Mouse (Mus musculus) kidney, postnatal 0 days (tissue): ENCODE data around the gene Etv6. TPM values are rescaled to one million over a fixed set of nuclear protein-coding genes. Genes with fewer than 3 reads are reported as not detected.

ENCODE experiments used
- ATAC-seq: fragments of 200-750 bp; cut with Nextera tagmentation; replicated peaks from 2 replicates; pipeline ENCODE4 v1.8.0; 2017; ENCODE audit warnings: low read depth, moderate number of reproducible peaks, moderate TSS enrichment, moderate library complexity; ENCODE audit not compliant: low FRiP score
- DNase-seq: peaks from one replicate; pipeline ENCODE4 v3.0.0-alpha.2; 2016; ENCODE audit warnings: low spot score
- H3K27ac ChIP-seq: fragments of 300-500 bp; sonication (generic); 2 replicates; pipeline ENCODE4 v1.5.1; 2014; ENCODE audit warnings: mild to moderate bottlenecking
- H3K27me3 ChIP-seq: fragments of 300-500 bp; sonication (generic); 2 replicates; pipeline ENCODE4 v1.6.1; 2014; ENCODE audit warnings: low read length, mixed read lengths; ENCODE audit not compliant: insufficient read depth
- H3K36me3 ChIP-seq: fragments of 300-500 bp; sonication (generic); 2 replicates; pipeline ENCODE4 v1.6.1; 2014; ENCODE audit warnings: low read length, mixed read lengths; ENCODE audit not compliant: insufficient read depth
- H3K4me1 ChIP-seq: fragments of 300-500 bp; sonication (generic); replicated peaks from 2 replicates; pipeline ENCODE4 v1.6.1; 2014; ENCODE audit warnings: antibody characterized with exemption, low read length, mixed read lengths; ENCODE audit not compliant: insufficient read depth
- H3K4me2 ChIP-seq: fragments of 300-500 bp; sonication (generic); 2 replicates; pipeline ENCODE4 v1.6.1; 2014; ENCODE audit warnings: mild to moderate bottlenecking, low read length, moderate library complexity, mixed read lengths
- H3K4me3 ChIP-seq: fragments of 300-500 bp; sonication (generic); replicated peaks from 2 replicates; pipeline ENCODE4 v1.5.1; 2014; ENCODE audit warnings: low read depth, low read length
- H3K9ac ChIP-seq: fragments of 300-500 bp; sonication (generic); 2 replicates; pipeline ENCODE4 v1.6.1; 2014; ENCODE audit warnings: low read depth, low read length
- H3K9me3 ChIP-seq: fragments of 300-500 bp; sonication (generic); replicated peaks from 2 replicates; pipeline ENCODE4 v1.6.1; 2016; ENCODE audit warnings: low read length, inconsistent platforms, mixed read lengths
- CTCF ChIP-seq: IDR thresholded peaks from 2 replicates; pipeline ENCODE4 v1.5.1; 2016; ENCODE audit warnings: antibody characterized with exemption, low read depth, mild to moderate bottlenecking, moderate library complexity
- WGBS: fragments of 180-500 bp; shearing (Covaris S2); extraction: QIAGEN DNeasy Blood & Tissue Kit; methylation state at CpG from one replicate; pipeline ENCODE4 v1.1.7; 2014; 5-methylcytosine and 5-hydroxymethylcytosine counted together
- polyA plus RNA-seq: library from polyadenylated mRNA; unstranded; fragments of >200 nt; fragmentation: Nextera tagmentation; extraction: Ambion mirVana; gene quantifications from 2 replicates; pipeline ENCODE4 v1.2.1, GENCODE M21; 2015

Gene Etv6
- polyA plus RNA-seq, 1 experiment from 2014 or later: 8.9 TPM

- Histone ChIP-seq H3K9ac (no peak overlapping the region), H3K27me3 (no peaks in the 10 kb centered on the region), H3K4me1 (no peaks in the 10 kb centered on the region; the same call in none of the 2 replicates), H3K4me2 (no peak overlapping the region), H3K36me3 (no peaks in the 10 kb centered on the region), H3K9me3 (no peaks in the 10 kb centered on the region), H3K27ac (no peak overlapping the region), H3K4me3 (no peak overlapping the region)
- no peak for DNase-seq
- no peak for ATAC-seq
- no peak for TF ChIP-seq CTCF
- WGBS: 38% methylated on average over 1 of the region's 1 CpGs
These were observed 135.7 kb downstream of the Etv6 start for GRCm38 (mm10) chr6:134171235-134171634.

DNA sequence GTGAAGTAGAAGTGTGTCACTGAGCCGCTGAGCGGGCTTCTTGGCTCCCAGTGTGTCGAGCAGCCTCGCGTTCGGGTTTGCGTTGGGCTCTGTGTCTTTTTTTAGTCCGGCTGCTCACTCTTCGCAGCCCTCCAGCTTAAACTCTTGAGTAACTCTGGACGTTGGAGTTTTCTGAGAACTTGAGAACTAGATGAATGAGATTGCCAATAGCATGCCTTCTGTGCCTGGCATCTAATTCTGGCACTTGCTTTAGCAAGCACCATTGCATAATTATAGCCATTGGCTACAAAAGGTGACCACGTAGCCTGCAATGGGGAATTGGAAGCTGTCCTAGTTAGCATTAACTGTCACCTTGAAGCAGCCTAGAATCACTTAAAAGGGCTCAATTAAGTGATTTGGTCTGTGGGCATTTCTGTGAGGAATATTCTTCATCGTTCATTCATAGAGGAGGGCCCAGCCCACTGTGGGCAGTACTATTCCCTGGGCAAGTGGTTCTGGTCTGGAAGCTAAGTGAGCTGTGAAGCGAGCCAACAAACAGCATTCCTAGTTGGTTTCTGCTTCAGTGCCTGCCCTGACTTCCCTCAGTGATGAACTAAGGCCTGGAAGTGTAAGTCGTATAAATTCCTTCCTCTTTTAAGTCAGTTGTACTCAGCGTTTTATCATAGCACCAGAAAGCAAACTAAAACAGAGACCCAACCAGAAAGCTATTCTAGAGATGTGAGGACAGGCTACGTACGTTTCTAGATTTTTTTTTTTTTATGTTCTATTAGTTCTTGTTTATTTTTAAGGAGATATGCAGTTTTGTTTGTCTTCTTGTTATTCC is 136.6 kb downstream of the Etv6 start:
- no peak overlapping the region for H3K27ac ChIP-seq
- WGBS: 79% methylated on average over 17 of the region's 17 CpGs
- no peaks in the 10 kb centered on the region for H3K27me3 ChIP-seq
- ATAC-seq: no peak
- H3K9me3 ChIP-seq: no peaks in the 10 kb centered on the region
- no peak overlapping the region for H3K4me2 ChIP-seq
- H3K36me3 ChIP-seq: no peaks in the 10 kb centered on the region
- TF ChIP-seq CTCF: no peak
- H3K9ac ChIP-seq: no peak overlapping the region
- no peak for DNase-seq
- H3K4me1 ChIP-seq: no peaks in the 10 kb centered on the region; the same call in none of the 2 replicates
- H3K4me3 ChIP-seq: no peak overlapping the region

DNA sequence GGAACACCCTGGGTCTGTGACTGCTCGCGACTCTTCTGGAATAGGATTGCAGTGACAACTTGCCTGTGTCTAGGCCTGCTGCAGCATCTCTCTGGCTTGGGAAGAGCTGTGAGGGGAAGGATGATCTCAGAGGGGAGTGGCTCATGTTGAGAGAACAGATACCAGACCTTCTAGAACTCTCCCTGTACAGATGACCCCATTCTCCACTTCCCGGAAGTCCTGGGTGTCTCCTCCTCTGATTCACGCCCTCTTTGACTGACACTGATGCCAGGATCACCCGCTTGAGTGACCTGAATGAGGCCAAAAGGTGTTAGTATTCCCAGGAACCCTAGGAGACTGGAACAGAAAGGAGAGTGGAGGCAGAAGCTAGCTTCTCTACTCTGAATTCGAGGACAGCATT is 137.9 kb downstream of the Etv6 start:
- Histone ChIP-seq H3K27ac (no peak overlapping the region), H3K4me2 (no peak overlapping the region), H3K9me3 (no peaks in the 10 kb centered on the region), H3K27me3 (no peaks in the 10 kb centered on the region), H3K9ac (no peak overlapping the region), H3K4me3 (no peak overlapping the region), H3K4me1 (no peaks in the 10 kb centered on the region; the same call in 1 of the 2 replicates), H3K36me3 (no peaks in the 10 kb centered on the region)
- DNase-seq (no peak), ATAC-seq (no peak; the same call in 1 of the 2 replicates)
- TF ChIP-seq CTCF: no peak
- WGBS: 45% methylated on average over 6 of the region's 6 CpGs

- no peak overlapping the region for H3K27ac ChIP-seq
- no peaks in the 10 kb centered on the region for H3K36me3 ChIP-seq
- no peaks in the 10 kb centered on the region; the same call in 1 of the 2 replicates for H3K4me1 ChIP-seq
- H3K27me3 ChIP-seq: no peaks in the 10 kb centered on the region
- DNase-seq: no peak
- TF ChIP-seq CTCF: no peak
- H3K9ac ChIP-seq: no peak overlapping the region
- no peak for ATAC-seq
- no peak overlapping the region for H3K4me3 ChIP-seq
- H3K4me2 ChIP-seq: no peak overlapping the region
- no peaks in the 10 kb centered on the region for H3K9me3 ChIP-seq
- WGBS: 18% methylated on average over 9 of the region's 9 CpGs
These were observed 139.6 kb downstream of the Etv6 start for GRCm38 (mm10) chr6:134175059-134175458.

DNA sequence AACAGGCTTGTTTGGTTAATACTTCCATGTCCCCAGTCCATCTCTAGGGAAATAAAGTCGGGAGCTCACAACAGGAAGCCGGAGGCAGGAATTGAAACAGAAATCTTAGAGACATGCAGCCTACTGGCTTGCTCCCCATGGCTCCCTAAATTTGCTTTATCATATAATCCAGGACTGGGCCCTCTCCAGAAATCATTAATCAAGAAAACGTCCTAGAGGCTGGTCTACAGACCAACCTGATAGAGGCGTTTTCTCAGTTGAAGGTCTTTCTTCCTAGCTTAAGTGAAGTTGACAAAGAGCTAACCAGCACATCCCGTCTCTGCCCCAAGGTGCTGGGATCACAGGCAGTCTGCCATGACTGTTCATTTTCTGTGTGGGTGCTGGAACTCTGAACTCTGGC is 141.7 kb downstream of the Etv6 start:
- Histone ChIP-seq H3K4me1 (peaks cover 5% of the 10 kb centered on the region; the same call in 1 of the 2 replicates), H3K27me3 (no peaks in the 10 kb centered on the region), H3K36me3 (no peaks in the 10 kb centered on the region), H3K4me2 (no peak overlapping the region), H3K9me3 (no peaks in the 10 kb centered on the region), H3K27ac (no peak overlapping the region), H3K4me3 (no peak overlapping the region), H3K9ac (no peak overlapping the region)
- TF ChIP-seq CTCF: no peak
- ATAC-seq (no peak), DNase-seq (no peak)
- WGBS: 68% methylated on average over 5 of the region's 5 CpGs

GRCm38 (mm10) chr6:134182301-134182948 is 146.9 kb downstream of the Etv6 start:
- Histone ChIP-seq H3K36me3 (no peaks in the 10 kb centered on the region), H3K9ac (no peak overlapping the region), H3K9me3 (no peaks in the 10 kb centered on the region), H3K27me3 (no peaks in the 10 kb centered on the region), H3K4me3 (no peak overlapping the region), H3K4me1 (peaks cover 9% of the 10 kb centered on the region; the same call in 1 of the 2 replicates), H3K27ac (0 out of 2 replicates have a peak overlapping the region, but pooled peaks have one; percentile 13), H3K4me2 (no peak overlapping the region)
- no peak for TF ChIP-seq CTCF
- DNase-seq (no peak), ATAC-seq (no peak)
- 72% methylated on average over 17 of the region's 17 CpGs for WGBS
